Mouse (Mus musculus) myocyte (in vitro differentiated cells): ENCODE data around the gene Upf3a. TPM values are rescaled to one million over a fixed set of nuclear protein-coding genes. Genes with fewer than 3 reads are reported as not detected.
"Not testable (repeated sequence)": the region's sequence is repeated elsewhere in the genome, so short reads cannot be mapped to it uniquely, and the experiment has no call there.

Experiments used
- H3K27me3 ChIP-seq: one replicate; pipeline ENCODE4 v1.6.1; 2011; ENCODE audit not compliant: control insufficient read depth, insufficient read depth, insufficient read length
- H3K36me3 ChIP-seq: one replicate; pipeline ENCODE4 v1.6.1; 2011; ENCODE audit not compliant: control insufficient read depth, insufficient read depth
- H3K4me2 ChIP-seq: one replicate; pipeline ENCODE4 v1.6.1; 2011; ENCODE audit warnings: low read depth, control low read depth
- H3K4me3 ChIP-seq: one replicate; pipeline ENCODE4 v1.5.1; 2011; ENCODE audit warnings: mild to moderate bottlenecking, control low read depth, moderate library complexity
- H3K79me2 ChIP-seq: one replicate; pipeline ENCODE4 v1.6.1; 2011; ENCODE audit not compliant: control insufficient read depth, insufficient read depth
- H3ac ChIP-seq: one replicate; pipeline ENCODE4 v1.6.1; 2011; ENCODE audit not compliant: control insufficient read depth, insufficient read length
- CEBPB ChIP-seq: IDR thresholded peaks from 2 replicates; pipeline ENCODE4 v1.6.1; 2011; ENCODE audit warnings: mild to moderate bottlenecking, moderate library complexity; ENCODE audit not compliant: poor library complexity, insufficient read depth, severe bottlenecking
- E2F4 ChIP-seq: IDR thresholded peaks from one replicate; pipeline ENCODE4 v1.6.1; 2011; ENCODE audit warnings: mild to moderate bottlenecking, control low read depth, moderate library complexity; ENCODE audit not compliant: insufficient read depth
- MAX ChIP-seq: IDR thresholded peaks from one replicate; pipeline ENCODE4 v1.6.1; 2011; ENCODE audit warnings: low read depth, mild to moderate bottlenecking, control low read depth
- MYOD1 ChIP-seq, 3 experiments: IDR thresholded peaks; one replicate each; pipeline ENCODE4 v1.6.1; 2011; ENCODE audit warnings: control low read depth in 2 of 3, low read depth in 2 of 3, mild to moderate bottlenecking in 2 of 3, moderate library complexity in 1 of 3; ENCODE audit not compliant: insufficient read length in 2 of 3, control insufficient read depth in 1 of 3
- MYOG ChIP-seq, 3 experiments: IDR thresholded peaks; one replicate each; pipeline ENCODE4 v1.6.1; 2011; ENCODE audit warnings: control low read depth in 2 of 3, low read depth in 2 of 3, mild to moderate bottlenecking in 2 of 3; ENCODE audit not compliant: insufficient read length in 2 of 3, control insufficient read depth in 1 of 3, insufficient read depth in 1 of 3
- POLR2A ChIP-seq: IDR thresholded peaks from one replicate; pipeline ENCODE4 v1.6.1; 2011; ENCODE audit warnings: low read depth, mild to moderate bottlenecking, control low read depth, moderate library complexity; ENCODE audit not compliant: insufficient read length
- POLR2AphosphoS2 ChIP-seq: IDR thresholded peaks from one replicate; pipeline ENCODE4 v1.6.1; 2011; ENCODE audit warnings: low read depth, control low read depth; ENCODE audit not compliant: insufficient read length
- REST ChIP-seq: IDR thresholded peaks from one replicate; pipeline ENCODE4 v1.6.1; 2011; ENCODE audit warnings: mild to moderate bottlenecking, control low read depth, moderate library complexity; ENCODE audit not compliant: insufficient read depth, insufficient read length
- SRF ChIP-seq: IDR thresholded peaks from one replicate; pipeline ENCODE4 v1.6.1; 2011; ENCODE audit warnings: low read depth; ENCODE audit not compliant: control insufficient read depth, insufficient read length
- TCF12 ChIP-seq: IDR thresholded peaks from one replicate; pipeline ENCODE4 v1.6.1; 2011; ENCODE audit warnings: mild to moderate bottlenecking, control low read depth; ENCODE audit not compliant: poor library complexity, insufficient read depth, severe bottlenecking
- TCF3 ChIP-seq: IDR thresholded peaks from one replicate; pipeline ENCODE4 v1.6.1; 2011; ENCODE audit warnings: low read depth, control low read depth; ENCODE audit not compliant: insufficient read length
- USF1 ChIP-seq: IDR thresholded peaks from one replicate; pipeline ENCODE4 v1.6.1; 2011; ENCODE audit warnings: low read depth, mild to moderate bottlenecking, control low read depth, moderate library complexity
- polyA plus RNA-seq: library from polyadenylated mRNA; unstranded; fragments of >200 nt; fragmentation: generic; extraction: Trizol; gene quantifications from one replicate; pipeline ENCODE4 v1.2.1, GENCODE M21; 2012; ENCODE audit warnings: missing spikeins

Upf3a gene
- polyA plus RNA-seq: 13.9 TPM

DNA sequence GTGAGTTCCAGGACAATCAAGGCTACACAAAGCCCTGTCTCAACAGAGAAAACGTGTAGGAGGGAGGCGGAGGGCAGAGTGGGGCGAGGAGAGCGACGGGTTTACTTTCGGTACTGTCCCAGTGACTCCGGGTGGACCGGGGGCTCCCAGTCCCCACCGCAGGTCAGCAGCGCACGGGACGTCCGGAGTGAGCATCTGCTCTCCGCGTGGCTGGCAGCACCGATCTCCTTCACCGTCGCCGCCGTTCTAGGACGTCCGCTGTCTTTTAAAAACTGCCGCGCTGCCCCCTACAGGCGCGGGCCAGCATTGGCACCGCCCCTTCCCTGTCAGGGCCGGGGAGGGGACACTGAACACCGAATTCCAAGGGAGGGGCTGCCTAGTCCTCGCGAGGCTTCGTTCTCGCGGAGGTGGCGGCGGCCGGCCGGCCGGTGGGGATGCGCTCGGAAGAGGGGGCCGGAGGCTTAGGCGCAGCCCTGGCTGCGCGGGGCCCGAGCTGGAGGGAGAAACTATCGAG, at the start of gene Upf3a:
TSS of gene Upf3a (plus strand) at position 366 of the 514 bp plus-strand sequence.
- Histone ChIP-seq H3K27me3 (no peaks in the 10 kb centered on the region), H3K4me3 (peak within 1 kb of the TSS; percentile 38), H3ac (peak within 1 kb of the TSS; percentile 39), H3K79me2 (peaks cover 12% of the 10 kb centered on the region), H3K36me3 (peaks cover 20% of the 10 kb centered on the region), H3K4me2 (peak within 1 kb of the TSS; percentile 97)
- TF ChIP-seq MYOG (IDR thresholded peaks at IDR 0.05; ENCODE audit: control insufficient read depth in 1 of 3, insufficient read depth in 1 of 3, insufficient read length in 2 of 3, low read depth in 2 of 3): no peak
- TF ChIP-seq MAX: no peak
- peak in 1 of 3 experiments; percentile 20 for TF ChIP-seq MYOD1 (IDR thresholded peaks at IDR 0.05; ENCODE audit: control insufficient read depth in 1 of 3, insufficient read length in 2 of 3, low read depth in 2 of 3)
- peak; percentile 84 for TF ChIP-seq POLR2A
- TF ChIP-seq REST: no peak
- no peak for TF ChIP-seq TCF12
- TF ChIP-seq USF1: no peak
- no peak for TF ChIP-seq SRF
- peak; percentile 89 for TF ChIP-seq POLR2AphosphoS2
- no peak for TF ChIP-seq TCF3
- no peak for TF ChIP-seq CEBPB
- TF ChIP-seq E2F4: peak; percentile 97

DNA sequence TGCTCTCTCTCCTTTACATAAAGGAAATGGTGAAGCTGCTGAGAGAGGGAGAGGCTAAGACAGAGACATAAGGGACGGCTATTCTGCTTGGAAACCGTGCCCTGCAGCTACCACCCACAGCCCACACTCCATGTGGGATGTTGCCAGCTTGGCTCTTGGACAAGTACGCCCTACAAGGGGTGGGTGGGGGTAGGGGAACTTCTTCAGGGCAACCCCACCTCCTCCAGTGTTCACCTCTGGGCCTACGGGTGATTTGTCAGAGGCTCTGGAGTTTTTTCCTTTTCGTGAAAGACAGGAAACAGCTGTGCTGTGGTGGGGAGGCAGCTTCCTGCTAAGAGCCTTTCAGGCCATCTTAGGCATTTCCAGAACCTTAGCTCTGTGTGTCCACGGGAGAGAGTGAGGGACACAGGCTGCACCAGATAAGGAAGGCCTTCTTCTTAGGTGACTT, 45.1 kb upstream of the Upf3a start:
- peak in 1 of 3 experiments; percentile 10 for TF ChIP-seq MYOG (IDR thresholded peaks at IDR 0.05; ENCODE audit: control insufficient read depth in 1 of 3, insufficient read depth in 1 of 3, insufficient read length in 2 of 3, low read depth in 2 of 3)
- TF ChIP-seq E2F4: no peak
- no peak for TF ChIP-seq POLR2AphosphoS2
- TF ChIP-seq MYOD1 (IDR thresholded peaks at IDR 0.05; ENCODE audit: control insufficient read depth in 1 of 3, insufficient read length in 2 of 3, low read depth in 2 of 3): peak; percentile 44 to 65 (median 56)
- TF ChIP-seq USF1: no peak
- TF ChIP-seq POLR2A: no peak
- no peak for TF ChIP-seq TCF12
- no peak for TF ChIP-seq TCF3
- no peak for TF ChIP-seq SRF
- TF ChIP-seq REST: no peak
- TF ChIP-seq CEBPB: no peak
- H3K4me3 ChIP-seq: no peak overlapping the region
- no peaks in the 10 kb centered on the region for H3K79me2 ChIP-seq
- H3ac ChIP-seq: no peak overlapping the region
- H3K4me2 ChIP-seq: peak overlapping the region; percentile 43
- H3K27me3 ChIP-seq: no peaks in the 10 kb centered on the region
- H3K36me3 ChIP-seq: no peaks in the 10 kb centered on the region

DNA sequence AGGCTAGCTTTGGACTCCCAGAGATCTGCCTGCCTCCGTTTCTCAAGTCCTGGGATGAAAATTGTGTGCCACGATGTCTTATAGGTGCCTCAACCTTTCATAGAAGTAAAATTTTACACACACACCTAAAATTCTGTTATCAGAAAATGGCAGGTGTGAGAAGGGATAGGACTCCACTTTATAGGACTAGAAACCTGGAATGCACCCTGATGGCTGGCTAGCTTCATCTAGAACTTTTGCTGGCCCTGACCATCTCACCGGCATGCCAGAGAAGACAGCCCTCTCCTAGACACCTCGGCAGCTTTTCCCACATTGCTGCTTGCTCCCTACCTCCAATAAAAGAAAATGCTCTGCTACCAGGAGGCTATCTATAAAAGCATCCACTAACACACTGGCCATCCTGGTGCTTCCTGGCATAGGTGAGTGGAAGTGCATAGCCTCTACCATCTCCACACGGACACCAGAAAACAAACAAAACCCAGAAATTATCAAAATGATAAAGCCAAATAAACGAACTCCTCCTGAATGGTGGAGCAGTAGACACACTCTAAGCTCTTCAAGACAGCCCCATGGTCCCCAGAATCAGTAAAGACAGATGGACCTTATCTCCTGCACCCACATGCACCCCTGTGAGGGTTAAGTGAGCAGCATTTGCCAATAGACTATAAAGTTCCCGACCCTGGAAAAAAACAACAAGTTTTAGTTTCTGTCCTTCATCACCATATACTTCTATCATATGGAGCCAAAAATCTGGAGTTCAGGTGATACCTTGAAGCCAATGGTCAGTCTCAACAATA, 44.4 kb upstream of the Upf3a start:
- Histone ChIP-seq H3ac (no peak overlapping the region), H3K36me3 (no peaks in the 10 kb centered on the region), H3K79me2 (no peaks in the 10 kb centered on the region), H3K27me3 (no peaks in the 10 kb centered on the region), H3K4me2 (no peak overlapping the region), H3K4me3 (no peak overlapping the region)
- no peak for TF ChIP-seq E2F4
- TF ChIP-seq SRF: no peak
- TF ChIP-seq MYOD1 (IDR thresholded peaks at IDR 0.05; ENCODE audit: control insufficient read depth in 1 of 3, insufficient read length in 2 of 3, low read depth in 2 of 3): no peak
- no peak for TF ChIP-seq TCF12
- no peak for TF ChIP-seq MAX
- TF ChIP-seq POLR2A: no peak

DNA sequence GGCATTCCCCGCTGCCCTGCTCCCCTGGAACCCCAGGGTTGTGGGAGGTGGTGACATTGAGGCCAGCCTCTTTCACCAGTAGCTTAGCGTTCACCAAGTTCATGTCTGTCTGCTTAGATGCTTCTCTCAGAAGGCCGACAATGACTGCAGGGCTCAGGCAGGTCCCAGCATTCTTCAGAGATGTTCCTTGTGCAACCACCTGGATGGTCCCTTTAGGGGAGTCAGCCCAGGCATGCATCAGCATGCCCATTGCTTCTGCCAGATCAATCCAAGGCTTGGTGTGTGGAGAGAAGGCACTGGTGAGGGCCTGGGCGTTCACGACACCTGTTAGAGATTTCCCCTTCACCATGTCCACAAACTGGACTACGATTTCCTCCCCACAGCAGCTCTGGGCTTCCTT, 39.2 kb upstream of the Upf3a start:
- H3K4me2 ChIP-seq, H3K27me3 ChIP-seq, H3K79me2 ChIP-seq: not testable (repeated sequence)

DNA sequence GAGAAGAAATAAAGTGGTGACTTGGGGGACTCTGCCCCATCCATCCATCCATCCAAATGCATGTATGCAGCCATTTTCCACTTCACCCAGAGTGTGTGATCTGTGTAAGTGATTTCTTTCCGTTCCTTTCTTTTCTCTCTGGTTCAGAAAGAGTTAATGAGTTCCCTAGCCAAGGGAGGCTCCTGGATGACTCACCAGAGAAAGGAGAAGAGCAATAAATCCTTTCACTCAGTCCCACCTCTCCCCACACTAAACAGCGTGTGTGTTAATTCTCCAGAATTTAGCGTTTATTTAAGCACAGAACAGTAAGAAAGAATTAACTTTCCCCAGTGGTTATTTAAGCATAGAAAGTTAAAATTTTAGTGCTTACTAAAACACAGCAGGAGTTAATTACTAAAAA, 37.8 kb upstream of the Upf3a start:
- TF ChIP-seq MYOD1 (IDR thresholded peaks at IDR 0.05; ENCODE audit: control insufficient read depth in 1 of 3, insufficient read length in 2 of 3, low read depth in 2 of 3) (no peak), USF1 (no peak), E2F4 (no peak), SRF (no peak), POLR2A (no peak), TCF12 (no peak), CEBPB (no peak), REST (no peak), MYOG (IDR thresholded peaks at IDR 0.05; ENCODE audit: control insufficient read depth in 1 of 3, insufficient read depth in 1 of 3, insufficient read length in 2 of 3, low read depth in 2 of 3) (no peak)
- Histone ChIP-seq H3K27me3 (no peaks in the 10 kb centered on the region), H3K4me2 (peak overlapping the region; percentile 54), H3K36me3 (no peaks in the 10 kb centered on the region), H3K4me3 (no peak overlapping the region), H3ac (no peak overlapping the region), H3K79me2 (no peaks in the 10 kb centered on the region)

More for the DNA sequence above, 39.2 kb upstream of the Upf3a start:
- H3K36me3 ChIP-seq, H3ac ChIP-seq, H3K4me3 ChIP-seq: not testable (repeated sequence)
